Mouse (Mus musculus): ENCODE results near the gene Whrn. TPM values are rescaled to one million over a fixed set of nuclear protein-coding genes. Genes with fewer than 3 reads are reported as not detected.
A peak's percentile ranks its signal among the peaks of the same experiment; 100 is the strongest.

Whrn gene
- total and polyA plus RNA-seq, 2 experiments from 2014 or later, result 1.7 to 5.5 TPM

- 33% methylated on average over 3 of the region's 3 CpGs for WGBS
- Histone ChIP-seq H3K27ac (ENCODE audit: low read depth) (no peak overlapping the region), H3K4me1 (ENCODE audit: control insufficient read depth, insufficient read depth) (0 out of 2 replicates have a peak, but pooled peaks cover 9% of the 10 kb centered on the region), H3K27me3 (ENCODE audit: control insufficient read depth, insufficient read depth, low read length) (peaks cover 37% of the 10 kb centered on the region), H3K4me3 (ENCODE audit: low read depth, low read length) (no peak overlapping the region), H3K4me2 (ENCODE audit: low read depth, low read length) (no peak overlapping the region), H3K9ac (replicated peaks; ENCODE audit: low read depth, low read length) (no peak overlapping the region), H3K36me3 (replicated peaks; ENCODE audit: control insufficient read depth, insufficient read depth, low read length) (no peaks in the 10 kb centered on the region), H3K9me3 (replicated peaks; ENCODE audit: control insufficient read depth, low read length) (no peaks in the 10 kb centered on the region)
- TF ChIP-seq CTCF (IDR thresholded peaks at IDR 0.05; ENCODE audit: low read depth) (no peak), EP300 (IDR thresholded peaks at IDR 0.05; ENCODE audit: low read depth) (no peak)
- ATAC-seq (ENCODE audit: insufficient read depth, low read depth), result no peak
- no peak for DNase-seq (ENCODE audit: low spot score)
These were observed 2.6 kb upstream of the Whrn start for GRCm38 (mm10) chr4:63498346-63498745.

DNA sequence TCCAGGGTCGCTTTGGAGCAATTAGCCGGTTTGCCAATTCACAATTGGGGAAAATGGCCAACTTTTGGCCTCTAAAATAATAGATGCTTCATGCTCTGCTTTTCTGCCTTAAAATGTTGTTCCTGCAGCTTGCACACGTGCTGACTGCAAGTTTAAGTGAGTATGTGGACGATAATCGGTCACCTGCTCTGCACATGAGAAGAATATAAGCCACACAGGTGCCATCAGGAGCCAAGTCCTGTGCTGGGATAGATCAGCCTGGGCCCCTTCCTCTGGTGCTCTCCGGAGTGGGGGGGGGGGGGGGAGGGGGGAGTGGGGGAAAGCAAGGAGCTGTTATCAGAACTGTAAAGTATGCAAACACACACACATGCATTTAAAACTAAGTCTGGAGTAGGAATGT lies 521 bp upstream of the Whrn start:
- Histone ChIP-seq H3K4me2 (ENCODE audit: low read depth, low read length) (peak overlapping the region; percentile 63), H3K4me3 (ENCODE audit: low read depth, low read length) (peak overlapping the region; percentile 51), H3K27me3 (ENCODE audit: control insufficient read depth, insufficient read depth, low read length) (peaks cover 45% of the 10 kb centered on the region), H3K36me3 (replicated peaks; ENCODE audit: control insufficient read depth, insufficient read depth, low read length) (no peaks in the 10 kb centered on the region), H3K4me1 (ENCODE audit: control insufficient read depth, insufficient read depth) (0 out of 2 replicates have a peak, but pooled peaks cover 9% of the 10 kb centered on the region), H3K9me3 (replicated peaks; ENCODE audit: control insufficient read depth, low read length) (no peaks in the 10 kb centered on the region), H3K9ac (replicated peaks; ENCODE audit: low read depth, low read length) (peak overlapping the region; percentile 11; the same call in 1 of the 2 replicates), H3K27ac (ENCODE audit: low read depth) (no peak overlapping the region)
- no peak for TF ChIP-seq CTCF (IDR thresholded peaks at IDR 0.05; ENCODE audit: low read depth)
- no peak for TF ChIP-seq EP300 (IDR thresholded peaks at IDR 0.05; ENCODE audit: low read depth)
- 18% methylated on average over 6 of the region's 6 CpGs for WGBS
- no peak for DNase-seq (ENCODE audit: low spot score)
- ATAC-seq (ENCODE audit: insufficient read depth, low read depth), result no peak

DNA sequence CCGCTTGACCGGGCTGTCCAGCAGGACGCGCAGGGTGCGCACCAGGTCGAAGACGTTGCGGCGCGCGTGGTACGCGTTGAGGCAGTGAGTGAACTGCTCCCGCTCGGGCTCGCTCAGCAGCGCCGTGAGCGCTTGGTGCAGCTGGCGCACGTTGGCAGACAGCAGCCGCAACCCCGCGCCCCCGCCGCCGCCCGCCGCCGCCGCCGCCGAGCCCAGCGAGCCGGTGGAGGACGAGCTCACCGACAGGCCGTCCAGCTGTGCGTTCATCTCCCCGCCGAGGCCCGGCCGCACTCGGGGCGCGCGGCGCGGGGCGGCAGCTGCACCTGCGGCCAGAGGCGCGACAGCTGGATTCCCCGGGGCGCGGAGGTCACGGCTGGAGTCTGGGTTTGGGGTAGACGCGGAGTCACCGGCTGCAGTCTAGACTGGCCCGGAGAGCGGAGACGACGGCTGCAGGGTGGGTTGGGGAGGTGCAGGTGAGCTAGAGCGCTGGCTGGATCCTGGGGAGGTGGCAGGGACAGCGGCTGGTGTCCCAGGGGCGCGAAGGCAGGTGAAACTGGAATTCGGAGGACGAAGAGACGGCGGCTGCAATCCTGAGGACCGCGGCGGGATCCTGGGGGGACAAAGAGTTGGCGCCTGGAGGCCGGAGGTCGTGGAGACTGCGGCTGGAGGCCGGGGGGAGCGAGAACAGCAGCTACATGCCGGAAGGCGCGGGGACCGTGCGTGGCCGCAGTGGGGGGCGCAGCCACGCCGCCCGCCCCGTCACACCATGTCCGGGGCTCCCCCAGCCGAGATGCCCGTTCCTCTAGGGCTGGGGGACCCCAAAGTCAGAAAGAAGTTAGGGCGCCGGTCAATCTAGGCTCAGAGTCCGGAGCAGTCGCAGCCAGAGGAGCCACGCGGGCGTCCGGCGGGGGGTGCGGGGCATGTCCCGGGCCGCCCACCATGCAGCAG lies 550 bp downstream of the Whrn start:
- TF ChIP-seq EP300 (IDR thresholded peaks at IDR 0.05; ENCODE audit: low read depth) (no peak), CTCF (IDR thresholded peaks at IDR 0.05; ENCODE audit: low read depth) (no peak)
- ATAC-seq (ENCODE audit: insufficient read depth, low read depth) (peak; percentile 34), DNase-seq (ENCODE audit: low spot score) (peak; percentile 18)
- peak overlapping the region; percentile 63 for H3K4me2 ChIP-seq (ENCODE audit: low read depth, low read length)
- no peaks in the 10 kb centered on the region for H3K36me3 ChIP-seq (replicated peaks; ENCODE audit: control insufficient read depth, insufficient read depth, low read length)
- peak overlapping the region; percentile 51 for H3K4me3 ChIP-seq (ENCODE audit: low read depth, low read length)
- H3K4me1 ChIP-seq (ENCODE audit: control insufficient read depth, insufficient read depth), result 0 out of 2 replicates have a peak, but pooled peaks cover 9% of the 10 kb centered on the region
- H3K27me3 ChIP-seq (ENCODE audit: control insufficient read depth, insufficient read depth, low read length), result peaks cover 40% of the 10 kb centered on the region
- no peaks in the 10 kb centered on the region for H3K9me3 ChIP-seq (replicated peaks; ENCODE audit: control insufficient read depth, low read length)
- under 1% methylated on average over 92 of the region's 107 CpGs for WGBS
- no peak overlapping the region for H3K27ac ChIP-seq (ENCODE audit: low read depth)
- H3K9ac ChIP-seq (replicated peaks; ENCODE audit: low read depth, low read length), result peak overlapping the region; percentile 11

- peak overlapping the region; percentile 11 for H3K9ac ChIP-seq (replicated peaks; ENCODE audit: low read depth, low read length)
- TF ChIP-seq CTCF (IDR thresholded peaks at IDR 0.05; ENCODE audit: low read depth) (peak; percentile 2; the same call in 1 of the 2 replicates), EP300 (IDR thresholded peaks at IDR 0.05; ENCODE audit: low read depth) (no peak)
- peak overlapping the region; percentile 63 for H3K4me2 ChIP-seq (ENCODE audit: low read depth, low read length)
- no peak for ATAC-seq (ENCODE audit: insufficient read depth, low read depth)
- H3K27me3 ChIP-seq (ENCODE audit: control insufficient read depth, insufficient read depth, low read length), result peaks cover 37% of the 10 kb centered on the region
- no peaks in the 10 kb centered on the region for H3K9me3 ChIP-seq (replicated peaks; ENCODE audit: control insufficient read depth, low read length)
- no peak for DNase-seq (ENCODE audit: low spot score)
- H3K4me1 ChIP-seq (ENCODE audit: control insufficient read depth, insufficient read depth), result 0 out of 2 replicates have a peak, but pooled peaks cover 9% of the 10 kb centered on the region
- H3K4me3 ChIP-seq (ENCODE audit: low read depth, low read length), result peak overlapping the region; percentile 51
- no peaks in the 10 kb centered on the region for H3K36me3 ChIP-seq (replicated peaks; ENCODE audit: control insufficient read depth, insufficient read depth, low read length)
- H3K27ac ChIP-seq (ENCODE audit: low read depth), result no peak overlapping the region
- WGBS, result 8% methylated on average over 43 of the region's 43 CpGs
These were observed 1.3 kb downstream of the Whrn start for GRCm38 (mm10) chr4:63494401-63494966.

DNA sequence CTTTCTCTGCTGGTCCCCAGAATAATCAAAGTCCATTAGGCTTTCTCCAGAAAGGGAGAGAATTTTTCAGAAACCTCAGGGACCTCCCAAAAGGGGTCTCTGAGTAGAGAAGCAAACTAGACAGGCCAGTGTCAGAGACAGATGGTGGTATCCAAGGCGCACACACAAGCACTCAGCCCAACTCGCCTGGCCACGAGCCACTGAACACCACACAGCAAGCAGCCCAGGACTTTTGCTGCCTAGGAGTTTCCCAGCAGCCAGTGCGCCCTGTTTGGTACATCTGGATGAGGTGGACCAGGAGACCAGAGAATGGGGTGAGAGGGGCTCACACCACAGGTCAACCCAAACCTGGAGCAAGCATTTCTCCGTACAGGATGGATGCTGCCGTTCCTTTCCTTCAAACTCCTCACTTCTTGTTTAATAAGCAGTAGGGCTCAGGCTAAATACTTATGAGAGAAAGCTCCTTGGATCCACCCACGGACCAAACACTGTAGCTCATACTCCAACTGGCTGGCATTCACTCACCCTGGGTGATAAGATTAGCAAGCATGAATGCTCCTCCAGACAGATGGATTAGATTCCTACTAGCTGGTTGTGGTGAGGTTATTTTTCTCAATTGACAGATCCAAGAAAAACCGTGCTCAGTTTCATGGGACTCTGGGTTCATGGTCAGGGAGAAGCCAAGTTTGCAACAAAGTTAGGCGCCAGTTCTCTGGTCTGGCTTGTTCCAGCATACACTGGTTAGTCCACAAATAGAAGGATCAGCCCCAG lies 2.3 kb downstream of the Whrn start:
- Histone ChIP-seq H3K4me3 (ENCODE audit: low read depth, low read length) (no peak overlapping the region), H3K27ac (ENCODE audit: low read depth) (no peak overlapping the region), H3K9ac (replicated peaks; ENCODE audit: low read depth, low read length) (no peak overlapping the region), H3K4me1 (ENCODE audit: control insufficient read depth, insufficient read depth) (0 out of 2 replicates have a peak, but pooled peaks cover 9% of the 10 kb centered on the region), H3K9me3 (replicated peaks; ENCODE audit: control insufficient read depth, low read length) (no peaks in the 10 kb centered on the region), H3K27me3 (ENCODE audit: control insufficient read depth, insufficient read depth, low read length) (peaks cover 36% of the 10 kb centered on the region), H3K36me3 (replicated peaks; ENCODE audit: control insufficient read depth, insufficient read depth, low read length) (no peaks in the 10 kb centered on the region), H3K4me2 (ENCODE audit: low read depth, low read length) (peak overlapping the region; percentile 63; the same call in 1 of the 2 replicates)
- WGBS, result 66% methylated on average over 9 of the region's 9 CpGs
- TF ChIP-seq CTCF (IDR thresholded peaks at IDR 0.05; ENCODE audit: low read depth), result no peak
- no peak for TF ChIP-seq EP300 (IDR thresholded peaks at IDR 0.05; ENCODE audit: low read depth)
- ATAC-seq (ENCODE audit: insufficient read depth, low read depth) (no peak), DNase-seq (ENCODE audit: low spot score) (no peak)
